Mouse (Mus musculus) fat pad, adult 2 months (tissue): ENCODE results near the gene Dok7.

ENCODE experiments used
- DNase-seq: peaks from one replicate; pipeline ENCODE4 v3.0.0-alpha.2; 2011; ENCODE audit warnings: low read depth, low spot score; ENCODE audit errors: extremely low read depth

Gene Dok7

GRCm38 (mm10) chr5:35112444-35112843 lies 55.9 kb downstream of the Dok7 start:
- DNase-seq = no peak

GRCm38 (mm10) chr5:35116002-35116401 lies 59.4 kb downstream of the Dok7 start:
- no peak for DNase-seq

GRCm38 (mm10) chr5:35117633-35118032 lies 61.1 kb downstream of the Dok7 start:
- DNase-seq = no peak

GRCm38 (mm10) chr5:35118418-35118817 lies 61.9 kb downstream of the Dok7 start:
- no peak for DNase-seq

GRCm38 (mm10) chr5:35120024-35120423 lies 63.5 kb downstream of the Dok7 start:
- DNase-seq = no peak

GRCm38 (mm10) chr5:35129208-35129607 lies 72.6 kb downstream of the Dok7 start:
- DNase-seq = no peak

- DNase-seq = no peak
Observed at GRCm38 (mm10) chr5:35129767-35130191, 73.2 kb downstream of the Dok7 start.

GRCm38 (mm10) chr5:35131237-35131636 lies 74.7 kb downstream of the Dok7 start:
- DNase-seq = no peak

GRCm38 (mm10) chr5:35131773-35132172 lies 75.2 kb downstream of the Dok7 start:
- DNase-seq = no peak

GRCm38 (mm10) chr5:35132278-35132980 lies 75.9 kb downstream of the Dok7 start:
- no peak for DNase-seq

GRCm38 (mm10) chr5:35133468-35133867 lies 76.9 kb downstream of the Dok7 start:
- no peak for DNase-seq

GRCm38 (mm10) chr5:35134286-35134685 lies 77.7 kb downstream of the Dok7 start:
- DNase-seq = no peak

- no peak for DNase-seq
Observed at GRCm38 (mm10) chr5:35135903-35136302, 79.3 kb downstream of the Dok7 start.
